Mouse (Mus musculus) embryonic fibroblast, embryonic 13.5 days (primary cell): Measurements from ENCODE around the gene Pitpnm2.

ENCODE experiments used
- CTCF ChIP-seq: IDR thresholded peaks from 2 replicates; pipeline ENCODE4 v1.5.1; 2011; ENCODE audit warnings: mild to moderate bottlenecking, control low read depth, low read length, moderate library complexity, borderline replicate concordance; ENCODE audit not compliant: insufficient read depth
- POLR2A ChIP-seq: IDR thresholded peaks from 2 replicates; pipeline ENCODE4 v1.6.1; 2011; ENCODE audit warnings: low read depth, mild to moderate bottlenecking, control low read depth, low read length, moderate library complexity

- TF ChIP-seq CTCF: no peak
- 0 out of 2 replicates have a peak, but pooled peaks have one; percentile 10 for TF ChIP-seq POLR2A
Observed at GRCm38 (mm10) chr5:124249614-124250591, at the start of gene Pitpnm2.
